Mouse (Mus musculus): Measurements from ENCODE around the gene Fitm1.

DNA sequence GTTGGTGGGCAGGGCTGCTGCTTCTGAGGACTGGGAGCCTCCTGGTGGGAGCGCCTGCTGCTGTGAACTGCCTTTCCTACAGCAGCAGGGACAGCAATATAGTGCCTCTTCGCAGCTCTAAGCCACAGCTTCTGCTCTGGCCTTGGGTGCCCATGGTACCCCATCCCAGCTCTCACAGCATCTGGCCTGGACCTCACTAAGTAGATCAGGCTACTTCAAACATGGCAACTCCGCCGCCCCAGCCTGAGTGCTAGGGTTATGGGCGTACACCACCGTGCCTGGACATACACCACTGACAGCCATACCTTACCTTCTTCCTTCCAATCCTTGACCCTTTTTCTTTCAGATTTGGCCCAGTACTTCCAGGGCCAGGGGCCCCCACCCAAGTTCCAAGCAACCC lies 32.9 kb downstream of the Fitm1 start:
- TF ChIP-seq CTCF (IDR thresholded peaks at IDR 0.05 in 2 of 3, conservative IDR thresholded peaks at IDR 0.05 in 1 of 3; ENCODE audit: control insufficient read depth in 1 of 3, insufficient read depth in 1 of 3, low read depth in 2 of 3, low read length in 3 of 3, poor library complexity in 1 of 3, severe bottlenecking in 1 of 3) (no peak), SMC3 (IDR thresholded peaks at IDR 0.05; ENCODE audit: low read depth, low read length) (no peak), HCFC1 (IDR thresholded peaks at IDR 0.05; ENCODE audit: low read depth, low read length) (no peak), NRF1 (IDR thresholded peaks at IDR 0.05; ENCODE audit: insufficient read depth, low read depth, low read length, poor library complexity, severe bottlenecking) (no peak), TBP (IDR thresholded peaks at IDR 0.05; ENCODE audit: low read depth, low read length) (no peak), GABPA (IDR thresholded peaks at IDR 0.05; ENCODE audit: low read depth, low read length) (no peak), GATA1 (IDR thresholded peaks at IDR 0.05; ENCODE audit: low read depth, low read length) (no peak), ZNF384 (IDR thresholded peaks at IDR 0.05; ENCODE audit: low read depth, low read length) (no peak), MAX (IDR thresholded peaks at IDR 0.05; ENCODE audit: low read length) (no peak), MAZ (IDR thresholded peaks at IDR 0.05; ENCODE audit: low read depth, low read length) (no peak), E2F4 (IDR thresholded peaks at IDR 0.05; ENCODE audit: borderline replicate concordance, low read depth, low read length) (no peak), MXI1 (IDR thresholded peaks at IDR 0.05; ENCODE audit: low read depth, low read length) (no peak)

Data from MEL (cell line).